Mouse (Mus musculus) right cerebral cortex, postnatal 25 days (tissue): ENCODE data around the gene Csrnp2.
A peak's percentile ranks its signal among the peaks of the same experiment; 100 is the strongest.

Experiments used
- DNase-seq: peaks from one replicate; pipeline ENCODE4 v3.0.0; 2022

Csrnp2 gene

DNA sequence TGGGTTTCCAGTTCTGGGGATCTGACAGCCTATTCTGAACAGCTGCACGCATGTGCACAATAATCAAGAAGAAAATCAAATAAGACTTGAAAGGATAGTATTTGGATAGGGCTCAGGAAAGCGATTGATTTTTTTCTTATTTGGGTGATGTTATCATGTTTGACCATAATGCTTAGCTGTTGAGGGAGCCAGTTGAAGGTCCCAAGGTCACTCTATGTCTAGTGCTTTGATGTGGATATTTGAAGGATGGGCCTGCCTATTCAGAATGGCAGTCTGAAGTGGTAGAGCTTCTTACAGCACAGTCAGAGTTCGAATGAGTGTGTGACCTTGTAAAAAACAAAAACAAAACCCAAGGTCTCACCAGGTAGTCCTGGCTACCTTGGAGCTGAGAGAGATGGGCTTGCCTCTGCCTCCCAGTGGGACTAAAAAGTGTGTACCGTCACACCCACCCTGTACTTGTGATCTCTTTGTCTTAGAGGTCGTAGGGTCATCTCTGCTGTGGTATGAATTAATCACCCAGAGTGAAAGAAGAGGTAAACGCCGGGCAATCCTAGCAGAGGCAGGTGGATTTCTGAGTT lies 21.3 kb downstream of the Csrnp2 start:
- no peak for DNase-seq

DNA sequence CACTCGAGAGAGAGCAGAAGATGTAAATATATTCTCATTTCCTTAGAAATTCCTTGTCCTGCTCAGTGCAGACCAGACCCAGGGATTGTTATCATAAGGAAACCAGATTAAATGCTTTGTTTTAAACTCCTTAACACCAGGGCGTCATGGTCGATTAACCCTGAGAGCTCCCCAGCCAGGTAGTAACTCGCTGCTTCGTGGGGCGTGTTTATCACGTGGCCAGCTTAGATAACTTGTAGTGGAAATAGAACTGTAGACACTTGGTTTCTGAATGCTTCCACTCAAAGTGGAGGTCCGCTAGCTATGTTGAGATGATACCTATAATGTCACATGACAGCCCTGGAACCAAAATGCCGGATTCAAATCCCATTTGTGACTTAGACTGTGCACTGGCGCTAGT lies 25.3 kb downstream of the Csrnp2 start:
- DNase-seq, result no peak

- no peak for DNase-seq
Observed at GRCm38 (mm10) chr15:100469189-100469545, 26.1 kb downstream of the Csrnp2 start.

DNA sequence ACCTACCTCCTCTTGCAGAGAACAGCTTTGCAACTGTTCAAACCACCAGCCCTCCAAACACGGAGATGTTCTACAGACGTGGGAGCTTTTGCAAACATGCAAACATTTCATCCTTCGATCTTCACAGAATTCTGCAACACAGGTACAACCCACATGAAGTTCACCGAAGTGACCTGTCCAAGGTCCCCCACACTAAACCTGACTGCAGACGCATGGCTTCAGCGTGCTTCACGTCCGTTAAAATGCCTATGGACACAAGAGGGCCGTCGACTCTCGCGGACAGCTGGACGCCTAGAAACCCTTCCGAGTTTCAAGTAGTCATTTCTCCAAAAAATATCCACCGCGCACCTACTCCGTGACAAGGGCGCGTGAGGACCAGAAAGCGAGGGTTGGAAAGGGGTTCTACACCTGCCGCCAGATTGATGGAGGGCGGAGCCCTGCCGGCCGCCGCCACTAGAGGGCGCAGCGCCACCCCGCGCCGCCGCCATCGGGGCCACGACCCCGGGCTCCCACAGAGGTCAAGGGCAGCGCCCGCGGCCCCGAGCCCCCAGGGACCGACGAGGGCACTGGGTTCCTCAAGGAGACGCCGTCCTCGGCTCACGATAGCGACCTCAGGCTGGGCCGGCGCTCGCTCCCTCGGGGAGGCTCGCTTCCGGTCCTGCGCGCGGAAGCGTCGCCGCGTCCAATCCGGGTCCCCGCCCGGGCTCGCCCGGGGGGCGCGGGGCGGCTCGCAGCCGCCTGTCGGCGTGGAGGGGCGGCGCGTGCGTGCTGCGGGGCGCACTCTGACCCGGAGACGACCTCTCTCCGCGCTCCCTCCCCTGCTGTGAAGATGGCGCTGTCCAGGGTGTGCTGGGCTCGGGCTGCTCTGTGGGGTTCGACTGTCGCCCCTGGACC lies 26.7 kb downstream of the Csrnp2 start, which contains the start of gene Letmd1:
Gene Letmd1, plus strand, starts transcription at position 729 of the 894 bp plus-strand sequence.
- peak; percentile 93 for DNase-seq

GRCm38 (mm10) chr15:100467738-100468137 lies 27.6 kb downstream of the Csrnp2 start:
- no peak for DNase-seq

DNA sequence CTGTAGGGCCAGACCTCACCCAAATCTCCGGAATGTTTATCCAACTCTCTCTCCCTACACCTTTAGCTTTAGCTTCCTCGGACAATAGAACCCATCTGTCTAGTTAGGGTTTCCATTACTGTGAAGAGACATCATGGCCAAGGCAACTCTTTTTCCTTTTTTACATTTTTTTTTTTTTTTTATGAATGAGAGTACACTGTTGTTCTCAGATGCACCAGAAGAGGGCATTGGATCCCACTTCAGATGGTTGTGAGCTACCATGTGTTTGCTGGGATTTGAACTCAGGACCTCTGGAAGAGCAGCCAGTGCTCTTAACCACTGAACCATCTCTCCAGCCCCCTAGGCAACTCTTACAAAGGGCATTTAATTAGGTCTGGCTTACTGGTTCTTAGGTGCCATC lies 29.9 kb downstream of the Csrnp2 start:
- DNase-seq, result no peak

DNA sequence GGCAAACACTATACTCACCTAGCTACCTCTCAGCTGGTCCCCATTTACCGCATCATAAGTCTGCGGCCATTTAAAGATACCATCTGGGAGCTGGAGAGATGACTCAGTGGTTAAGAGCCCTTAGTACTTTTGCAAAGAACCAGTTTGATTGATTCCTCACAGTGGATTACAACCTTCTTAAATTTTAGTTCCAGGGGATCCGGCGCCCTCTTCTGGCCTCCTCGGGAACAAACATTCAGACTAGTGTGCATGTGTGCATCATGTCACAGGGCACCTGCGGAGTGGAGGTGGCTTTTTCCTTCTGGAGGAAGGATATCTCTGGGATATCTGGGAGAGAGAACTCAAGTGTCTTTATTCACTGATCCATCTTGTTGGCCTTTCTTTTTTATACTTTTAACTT lies 31.6 kb downstream of the Csrnp2 start:
- DNase-seq, result peak; percentile 48

DNA sequence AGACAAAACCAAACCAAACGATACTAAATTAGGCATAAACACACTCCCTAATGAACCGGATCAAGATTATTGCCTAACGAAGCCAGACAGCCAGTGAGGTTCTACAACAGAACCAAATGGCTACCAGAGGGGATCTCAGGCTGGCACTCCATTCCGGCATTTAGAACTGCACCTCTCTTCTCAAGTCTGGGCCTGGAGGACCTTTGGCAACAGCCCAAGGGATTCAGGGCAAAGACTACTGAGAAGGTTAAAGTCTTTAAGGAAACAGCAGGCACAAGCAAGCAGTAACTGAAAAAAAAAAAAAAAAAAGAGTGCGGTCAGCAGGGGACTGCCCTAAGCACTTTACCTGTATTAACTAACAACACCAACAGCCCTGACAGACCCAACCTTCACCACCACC lies 33.2 kb downstream of the Csrnp2 start:
- no peak for DNase-seq

DNA sequence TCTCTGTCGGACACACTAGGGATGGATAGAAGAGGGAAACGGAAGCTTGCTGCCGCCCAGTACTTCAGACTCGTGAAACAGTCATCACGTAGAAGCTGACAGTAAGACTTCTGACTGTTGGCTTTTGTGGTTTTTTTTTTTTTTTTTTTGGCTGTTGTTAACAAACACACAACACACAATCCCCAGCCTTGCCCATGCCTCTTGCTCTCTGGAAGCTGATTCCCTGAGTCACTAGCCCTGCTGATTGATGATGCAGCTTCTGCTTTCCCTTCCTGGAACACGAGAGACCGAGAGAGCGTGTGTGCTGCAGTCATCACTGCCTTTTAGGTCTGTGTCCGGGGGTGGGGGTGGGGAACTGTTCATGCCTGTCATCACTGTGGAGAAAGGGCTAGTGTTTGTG lies 33.6 kb downstream of the Csrnp2 start:
- DNase-seq, result no peak

GRCm38 (mm10) chr15:100460942-100461341 lies 34.3 kb downstream of the Csrnp2 start:
- no peak for DNase-seq

DNA sequence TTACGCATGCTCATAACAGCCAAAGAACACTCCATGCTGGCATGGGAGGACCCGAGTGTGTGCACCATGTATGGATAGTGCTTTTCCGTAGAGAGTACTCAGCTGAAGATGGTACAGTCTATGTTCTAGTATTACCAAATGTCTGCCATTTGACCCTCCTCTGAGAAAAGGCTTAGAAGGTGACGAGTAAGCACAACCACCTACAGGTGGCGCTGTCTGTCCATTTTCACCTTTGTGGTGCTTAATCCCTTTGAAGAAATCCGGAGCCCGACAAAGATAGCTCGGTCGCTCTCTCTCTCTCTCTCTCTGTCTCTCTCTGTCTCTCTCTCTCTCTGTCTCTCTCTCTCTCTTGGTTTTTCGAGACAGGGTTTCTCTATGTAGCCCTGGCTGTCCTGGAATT lies 37.2 kb downstream of the Csrnp2 start:
- no peak for DNase-seq

GRCm38 (mm10) chr15:100457340-100457739 lies 37.9 kb downstream of the Csrnp2 start:
- DNase-seq, result peak; percentile 38

- no peak for DNase-seq
Observed at GRCm38 (mm10) chr15:100456356-100456991, 38.8 kb downstream of the Csrnp2 start.

- DNase-seq, result no peak
Observed at GRCm38 (mm10) chr15:100452486-100452885, 42.8 kb downstream of the Csrnp2 start.

GRCm38 (mm10) chr15:100451245-100451644 lies 44.0 kb downstream of the Csrnp2 start:
- peak; percentile 31 for DNase-seq

DNA sequence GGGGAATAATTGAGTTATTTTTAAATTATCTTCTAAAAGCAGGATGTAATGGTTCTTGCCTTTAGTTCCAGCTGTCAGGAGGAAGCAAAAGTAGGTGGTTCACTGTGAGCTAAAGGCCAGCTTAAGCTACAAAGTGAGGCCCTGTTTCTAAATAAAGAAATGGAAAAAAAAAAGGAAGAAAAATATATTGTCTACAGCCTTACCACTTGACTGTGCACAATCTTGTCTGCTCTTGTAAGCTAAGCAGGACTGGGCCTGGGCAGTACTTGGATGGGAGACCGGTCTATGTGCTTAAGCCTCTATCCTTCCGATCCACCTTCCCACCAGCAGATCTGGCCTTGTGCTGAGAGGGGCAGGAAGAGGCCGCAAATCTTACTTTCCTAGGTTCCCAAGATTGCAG lies 45.8 kb downstream of the Csrnp2 start:
- no peak for DNase-seq

DNA sequence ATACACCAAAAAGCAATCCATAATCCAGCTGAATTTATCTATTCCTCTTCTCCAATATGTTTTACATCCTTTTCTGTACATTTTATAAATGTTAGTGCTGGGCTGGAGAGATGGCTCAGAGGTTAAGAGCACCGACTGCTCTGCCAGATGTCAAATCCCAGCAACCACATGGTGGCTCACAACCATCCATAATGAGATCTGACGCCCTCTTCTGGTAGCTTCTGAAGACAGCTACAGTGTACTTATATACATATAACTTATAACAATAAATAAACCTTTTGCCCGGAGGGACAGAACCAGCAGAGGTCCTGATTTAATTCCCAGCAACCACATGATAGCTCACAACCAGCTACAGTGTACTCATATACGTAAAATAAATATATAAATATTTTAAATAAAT lies 46.7 kb downstream of the Csrnp2 start:
- DNase-seq, result no peak

DNA sequence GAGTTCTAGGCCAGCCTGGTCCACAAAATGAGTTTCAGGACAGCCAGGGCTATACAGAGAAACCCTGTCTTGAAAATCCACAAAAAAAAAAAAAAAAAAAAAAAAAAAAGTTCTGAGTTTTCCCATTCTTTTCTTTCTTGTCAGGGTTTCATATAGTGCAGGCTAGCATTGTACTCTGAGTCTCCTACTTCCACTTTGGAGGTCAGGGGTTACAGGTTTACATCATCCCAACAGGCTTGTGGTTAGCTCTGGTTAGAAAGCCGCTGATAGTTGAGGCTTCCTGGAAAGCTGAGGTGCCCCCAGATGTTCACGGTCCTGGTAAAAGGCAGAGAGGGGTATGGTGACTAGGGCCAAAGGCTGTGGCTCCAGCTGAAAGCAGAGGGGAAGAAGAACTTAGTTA lies 48.4 kb downstream of the Csrnp2 start:
- DNase-seq, result no peak

DNA sequence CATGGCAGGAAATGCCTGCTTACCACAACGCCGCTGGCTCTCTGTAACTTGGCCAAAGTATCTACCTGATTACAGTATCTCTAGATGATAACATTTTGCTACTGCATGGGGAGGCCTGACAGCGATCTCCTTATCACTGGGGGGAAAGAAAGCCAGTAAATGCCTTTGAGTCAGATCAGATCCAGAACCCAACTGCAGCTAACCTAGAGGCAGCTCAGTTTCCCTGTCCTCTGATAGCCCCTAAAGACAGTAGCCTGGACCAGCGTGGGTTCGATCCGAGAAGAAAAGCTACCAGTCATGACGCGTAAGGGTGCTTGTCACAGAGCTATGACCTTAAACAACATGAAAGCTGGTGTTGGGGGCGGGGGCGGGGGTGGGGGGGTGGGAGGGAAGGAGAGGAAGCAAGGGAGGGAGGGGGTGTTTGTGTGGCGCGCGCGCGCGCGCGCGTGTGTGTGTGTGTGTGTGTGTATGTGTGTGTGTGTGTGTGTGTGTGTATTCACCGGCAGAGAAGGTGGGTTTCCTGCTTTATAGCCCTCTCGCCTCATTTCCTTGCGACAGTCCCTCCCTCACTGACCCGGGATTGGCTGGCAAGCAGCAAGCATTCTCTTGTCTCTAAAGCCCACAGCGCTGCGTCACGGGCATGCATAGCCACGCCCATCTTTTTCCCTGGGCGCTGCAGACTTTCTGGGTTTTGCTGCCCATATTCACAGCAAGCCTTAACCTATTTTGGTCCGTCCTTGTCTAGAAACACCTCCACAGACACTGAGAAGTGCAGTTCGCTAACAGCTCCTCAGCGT lies 52.0 kb downstream of the Csrnp2 start:
- peak; percentile 84 for DNase-seq

- DNase-seq, result no peak
Observed at GRCm38 (mm10) chr15:100436518-100436917, 58.8 kb downstream of the Csrnp2 start.

- no peak for DNase-seq
Observed at GRCm38 (mm10) chr15:100436112-100436511, 59.2 kb downstream of the Csrnp2 start.

- DNase-seq, result no peak
Observed at GRCm38 (mm10) chr15:100433234-100433633, 62.1 kb downstream of the Csrnp2 start.

DNA sequence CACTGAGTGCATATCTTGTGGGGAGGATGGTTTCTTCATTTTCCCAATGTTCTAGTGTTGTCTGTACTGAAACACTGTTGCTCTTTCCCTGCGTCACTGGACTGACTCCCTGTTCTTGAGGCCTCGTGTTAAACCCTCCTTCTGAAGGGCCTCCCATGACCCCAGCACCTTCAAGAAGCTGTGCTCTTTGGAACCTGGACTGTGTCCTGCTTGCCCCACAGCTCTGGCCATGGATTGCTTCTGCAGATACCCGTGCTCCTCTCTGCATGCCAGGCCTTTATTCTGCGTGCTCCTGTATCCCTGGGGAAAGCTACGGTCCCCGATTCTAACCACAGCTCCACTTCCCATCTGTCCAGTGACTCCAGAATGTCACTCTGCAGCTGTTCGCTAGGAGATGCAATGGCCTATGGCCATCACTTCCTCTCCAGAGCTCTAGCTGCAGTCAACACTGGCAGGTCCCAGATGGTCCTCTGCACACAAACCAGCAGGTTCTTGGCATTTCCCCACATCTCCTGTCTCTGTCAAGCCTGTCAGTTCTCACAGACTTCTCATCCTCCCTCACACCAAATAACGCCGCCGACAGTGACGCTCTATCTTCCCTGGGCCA lies 65.2 kb downstream of the Csrnp2 start:
- DNase-seq, result no peak
